Mouse (Mus musculus): ENCODE data around the gene Bak1. TPM values are rescaled to one million over a fixed set of nuclear protein-coding genes. Genes with fewer than 3 reads are reported as not detected.
"Not testable (repeated sequence)": the region's sequence is repeated elsewhere in the genome, so short reads cannot be mapped to it uniquely, and the experiment has no call there.

Gene Bak1
- total RNA-seq, 2 experiments from 2014 or later = 12.7 to 14.3 TPM

DNA sequence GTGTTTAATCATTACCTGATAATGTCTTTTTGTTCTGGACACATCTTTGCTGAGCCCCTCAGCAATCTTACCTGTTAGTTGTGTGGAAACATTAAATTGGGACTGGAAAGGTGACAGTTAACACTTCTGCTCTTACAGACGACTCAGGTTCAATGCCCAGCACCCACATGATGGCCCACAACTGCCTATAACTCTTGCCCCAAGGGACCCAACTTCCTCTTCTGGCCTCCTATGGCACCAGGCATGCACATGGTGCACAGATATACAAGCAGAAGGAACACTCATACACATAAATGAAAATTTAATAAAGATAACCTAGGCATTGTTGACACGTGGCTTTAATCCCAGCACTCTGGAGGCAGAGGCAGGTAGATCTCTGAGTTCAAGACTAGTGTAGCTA lies 49.4 kb downstream of the Bak1 start:
- DNase-seq (ENCODE audit: low spot score in 2 of 2) = no peak
- H3K27ac ChIP-seq = no peak overlapping the region
- H3K4me3 ChIP-seq = no peak overlapping the region
- TF ChIP-seq CTCF (conservative IDR thresholded peaks at IDR 0.05) = no peak

GRCm38 (mm10) chr17:26977354-26977753 lies 51.5 kb downstream of the Bak1 start:
- not testable (repeated sequence) for H3K4me3 ChIP-seq; DNase-seq (ENCODE audit: low spot score in 2 of 2); H3K27ac ChIP-seq
- peak; percentile 40 for TF ChIP-seq CTCF (conservative IDR thresholded peaks at IDR 0.05)

DNA sequence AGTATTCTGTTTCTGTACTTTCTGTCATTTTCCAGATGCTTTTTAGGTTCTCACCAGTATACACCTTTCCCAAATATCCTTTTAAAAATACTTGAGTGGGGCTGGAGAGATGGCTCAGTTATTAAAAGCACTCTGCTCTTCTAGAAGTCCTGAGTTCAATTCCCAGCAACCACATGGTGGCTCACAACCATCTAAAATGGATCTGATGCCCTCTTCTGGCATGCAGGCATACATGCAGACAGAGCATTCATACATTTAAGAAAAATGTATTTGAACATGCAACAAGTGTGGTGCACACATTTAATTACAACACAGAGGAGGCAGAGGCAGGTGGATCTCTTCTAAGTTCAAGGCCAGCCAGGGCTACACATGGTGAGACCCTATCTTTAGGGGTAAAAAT lies 53.4 kb downstream of the Bak1 start:
- TF ChIP-seq CTCF (conservative IDR thresholded peaks at IDR 0.05) = peak; percentile 58
- no peak for DNase-seq (ENCODE audit: low spot score in 2 of 2)
- Histone ChIP-seq H3K27ac (no peak overlapping the region), H3K4me3 (no peak overlapping the region)

DNA sequence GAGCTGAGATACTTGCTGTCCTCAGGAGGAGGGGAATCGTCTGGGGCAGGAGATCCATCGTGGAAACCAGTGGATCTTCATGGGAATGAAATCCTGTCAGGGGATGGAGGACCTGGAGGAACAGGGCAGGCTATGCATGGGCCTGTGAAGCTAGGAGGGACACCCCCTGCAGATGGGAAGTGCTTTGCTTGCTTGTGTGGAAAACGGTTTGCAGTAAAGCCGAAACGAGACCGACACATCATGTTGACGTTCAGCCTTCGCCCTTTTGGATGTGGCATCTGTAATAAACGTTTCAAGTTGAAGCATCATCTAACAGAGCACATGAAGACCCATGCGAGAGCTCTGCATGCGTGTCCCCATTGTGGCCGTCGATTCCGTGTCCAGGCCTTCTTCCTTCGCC lies 54.3 kb downstream of the Bak1 start:
- no peak for DNase-seq (ENCODE audit: low spot score in 2 of 2)
- no peak overlapping the region for H3K4me3 ChIP-seq
- TF ChIP-seq CTCF (conservative IDR thresholded peaks at IDR 0.05) = no peak
- H3K27ac ChIP-seq = no peak overlapping the region

DNA sequence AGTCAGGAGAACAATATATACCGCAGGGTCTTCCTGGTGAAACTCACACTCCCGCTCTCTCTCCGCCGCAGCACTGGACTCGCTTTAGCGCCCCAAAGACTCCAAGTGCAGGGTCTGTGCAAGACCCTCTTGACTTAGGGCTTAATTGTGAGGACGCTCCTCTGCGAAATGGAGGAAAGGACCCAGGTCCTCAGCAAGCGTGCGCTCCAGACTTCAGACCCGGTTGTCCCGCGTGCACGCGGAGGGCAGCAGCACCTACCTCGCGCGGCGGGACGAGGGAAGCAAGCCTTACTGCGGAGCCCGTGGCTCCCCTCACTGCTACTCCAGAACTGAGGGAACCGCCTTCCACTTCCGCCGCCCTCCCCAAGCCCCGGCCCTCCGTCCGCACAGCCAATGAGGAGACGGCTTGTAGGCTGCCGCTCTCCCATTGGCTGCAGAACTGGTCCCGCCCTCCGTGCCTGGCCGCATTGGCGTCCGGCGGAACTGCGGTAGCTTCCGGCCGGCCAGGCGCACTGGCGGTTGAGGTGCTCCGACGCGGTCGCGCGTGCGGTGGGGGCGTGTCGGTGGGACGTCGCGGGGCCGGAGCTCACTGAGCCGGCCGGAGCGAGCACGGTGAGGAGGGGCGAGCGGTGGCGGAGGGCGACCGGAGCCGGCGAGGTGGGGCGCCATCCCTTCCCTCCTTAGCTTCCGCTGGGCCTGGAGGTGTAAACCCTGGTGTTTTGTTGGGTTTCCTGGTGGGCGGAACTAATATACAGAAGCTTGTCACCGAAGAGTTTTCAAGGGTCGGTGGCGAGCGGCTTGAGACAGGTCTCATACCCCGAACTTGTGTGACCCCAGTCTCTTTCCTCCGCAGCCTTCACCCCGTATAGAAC lies 55.9 kb downstream of the Bak1 start, which contains the start of gene Zbtb9:
Gene Zbtb9, plus strand, starts transcription at position 465 of the 872 bp plus-strand sequence.
- peak; percentile 95 to 96 for DNase-seq (ENCODE audit: low spot score in 2 of 2)
- H3K27ac ChIP-seq = peak within 1 kb of the TSS; percentile 94
- no peak for TF ChIP-seq CTCF (conservative IDR thresholded peaks at IDR 0.05)

DNA sequence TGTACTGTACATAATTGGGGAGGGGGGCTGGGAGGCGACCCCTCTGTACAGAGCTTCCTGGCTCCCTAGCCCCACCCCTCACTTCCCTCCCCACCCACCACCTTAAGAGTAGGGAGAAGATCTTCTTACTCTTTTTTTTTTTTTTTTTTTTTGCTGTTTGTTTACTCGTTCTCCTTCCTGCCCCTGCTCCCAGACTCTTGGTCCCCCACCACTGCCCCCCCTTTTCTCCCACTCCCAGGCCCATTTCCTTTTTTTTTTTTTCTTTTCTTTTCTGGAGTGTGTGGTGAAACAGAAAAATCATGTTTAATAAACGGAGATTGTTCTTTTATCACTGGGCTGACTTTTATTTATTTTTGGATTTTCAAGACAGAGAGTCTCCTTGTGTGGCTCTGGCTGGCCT lies 56.7 kb downstream of the Bak1 start:
- Histone ChIP-seq H3K4me3 (peak overlapping the region; percentile 84), H3K27ac (peak overlapping the region; percentile 94)
- DNase-seq (ENCODE audit: low spot score in 2 of 2) = no peak
- TF ChIP-seq CTCF (conservative IDR thresholded peaks at IDR 0.05) = no peak

More for the DNA sequence above, 55.9 kb downstream of the Bak1 start, which contains the start of gene Zbtb9:
- peak within 1 kb of the TSS; percentile 84 for H3K4me3 ChIP-seq

GRCm38 (mm10) chr17:26971247-26971905 lies 57.4 kb downstream of the Bak1 start:
- peak overlapping the region; percentile 94; the same call in 1 of the 2 replicates for H3K27ac ChIP-seq
- no peak overlapping the region for H3K4me3 ChIP-seq
- TF ChIP-seq CTCF (conservative IDR thresholded peaks at IDR 0.05) = no peak
- DNase-seq (ENCODE audit: low spot score in 2 of 2) = no peak

DNA sequence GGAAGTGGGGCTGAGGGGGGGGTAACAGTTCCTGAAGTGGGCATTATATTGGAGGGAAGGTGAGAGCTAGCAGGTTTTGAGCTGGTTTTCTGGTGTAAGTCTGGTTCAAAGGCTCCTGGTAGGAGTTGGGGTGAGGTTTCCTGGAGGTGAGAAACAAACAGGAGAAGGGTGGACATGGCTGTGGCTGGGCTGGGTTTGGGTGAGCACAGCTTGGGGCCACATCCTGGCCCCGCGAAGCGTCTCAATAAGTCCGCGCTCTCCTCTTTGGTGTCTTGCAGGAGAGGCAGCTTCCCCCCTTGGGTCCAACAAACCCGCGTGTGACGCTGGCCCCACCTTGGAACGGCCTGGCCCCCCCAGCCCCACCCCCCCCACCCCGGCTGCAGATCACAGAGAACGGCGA lies 58.6 kb downstream of the Bak1 start:
- peak overlapping the region; percentile 77; the same call in 1 of the 2 replicates for H3K27ac ChIP-seq
- no peak for DNase-seq (ENCODE audit: low spot score in 2 of 2)
- no peak overlapping the region for H3K4me3 ChIP-seq
- no peak for TF ChIP-seq CTCF (conservative IDR thresholded peaks at IDR 0.05)

Other genes with a start within 250 kb of the Bak1 start
- 10 to 100 TPM; 31.5 to 35.7 TPM for gene Bnip1, start 247.9 kb downstream of the Bak1 start, total RNA-seq (2021)
- gene Nkx2-5, start 184.0 kb downstream of the Bak1 start, total RNA-seq (2021) = not detected
- 1 to 10 TPM; 2.8 to 3.3 TPM for gene Kifc5b, start 111.9 kb downstream of the Bak1 start, total RNA-seq (2021)
- 10 to 100 TPM; 31.4 to 33.9 TPM for gene Phf1, start 96.0 kb downstream of the Bak1 start, total RNA-seq (2021)
- gene Cuta, start 89.4 kb downstream of the Bak1 start, total RNA-seq (2021) = 10 to 100 TPM; 91.3 to 95.8 TPM
- gene Syngap1, start 87.8 kb downstream of the Bak1 start, total RNA-seq (2021) = 100 to 1,000 TPM; 463 to 497 TPM
- 10 to 100 TPM; 14.8 to 15.7 TPM for gene Zbtb9, start 55.8 kb downstream of the Bak1 start, total RNA-seq (2021)
- 1 to 10 TPM; 2.6 to 3.6 TPM for gene Itpr3, start 28.3 kb upstream of the Bak1 start, total RNA-seq (2021)
- gene Uqcc2, start 104.9 kb upstream of the Bak1 start, total RNA-seq (2021) = 100 to 1,000 TPM; 182 to 220 TPM
- gene Ip6k3, start 138.8 kb upstream of the Bak1 start, total RNA-seq (2021) = under 1 TPM; 0.15 to 0.20 TPM
- 10 to 100 TPM; 44.6 to 44.7 TPM for gene Lemd2, start 175.5 kb upstream of the Bak1 start, total RNA-seq (2021)